Mouse (Mus musculus): Measurements from ENCODE around the gene Cntfr.

Gene Cntfr

DNA sequence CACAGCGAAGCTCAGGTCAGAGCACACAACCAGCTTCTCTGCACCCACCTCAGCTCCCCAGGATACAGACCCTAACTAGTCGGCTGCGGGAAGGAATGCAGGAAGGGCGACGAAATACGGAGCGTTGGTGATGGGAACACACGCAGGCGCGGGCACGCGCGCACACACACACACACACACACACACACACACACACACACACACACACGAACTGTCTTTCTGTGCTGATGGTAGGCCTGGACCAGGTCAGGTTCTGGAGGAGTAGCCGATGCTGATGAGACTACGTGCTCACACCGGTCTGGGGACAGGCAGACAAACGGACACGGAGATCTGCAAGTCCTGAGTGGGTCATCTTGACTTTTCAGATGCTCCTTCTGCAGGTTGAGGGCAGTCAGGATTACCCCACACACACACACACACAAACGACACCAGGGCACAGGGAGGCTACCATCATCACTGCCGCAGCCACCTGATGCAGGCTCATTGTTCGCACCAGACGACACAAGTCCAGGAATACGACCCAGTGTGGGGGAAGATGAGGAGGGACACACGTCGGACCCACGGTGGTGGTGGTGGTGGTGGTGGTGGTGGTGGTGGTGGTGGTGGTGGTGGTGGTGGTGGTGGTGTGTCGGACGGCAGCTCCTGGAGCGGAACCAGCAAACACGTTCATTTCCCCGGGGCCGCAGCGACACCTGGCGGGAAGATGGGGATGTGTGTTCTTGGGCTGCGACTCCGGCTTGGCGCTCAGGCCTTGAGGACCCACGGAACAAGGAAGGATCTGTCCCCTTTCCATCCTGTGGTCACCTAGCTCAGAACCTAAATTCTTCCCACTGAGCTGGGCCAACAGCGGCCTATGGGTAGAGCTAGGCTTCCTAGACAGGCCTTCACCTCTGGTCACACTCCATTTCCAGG is at the start of gene Cntfr:
TSS of gene Cntfr (minus strand) at position 160 of the 912 bp plus-strand sequence.
- DNase-seq (ENCODE audit: low read depth, low spot score) = peak; percentile 41

- DNase-seq (ENCODE audit: low read depth, low spot score) = no peak
These were observed 48.1 kb upstream of the Cntfr start for GRCm38 (mm10) chr4:41745021-41745420.

DNA sequence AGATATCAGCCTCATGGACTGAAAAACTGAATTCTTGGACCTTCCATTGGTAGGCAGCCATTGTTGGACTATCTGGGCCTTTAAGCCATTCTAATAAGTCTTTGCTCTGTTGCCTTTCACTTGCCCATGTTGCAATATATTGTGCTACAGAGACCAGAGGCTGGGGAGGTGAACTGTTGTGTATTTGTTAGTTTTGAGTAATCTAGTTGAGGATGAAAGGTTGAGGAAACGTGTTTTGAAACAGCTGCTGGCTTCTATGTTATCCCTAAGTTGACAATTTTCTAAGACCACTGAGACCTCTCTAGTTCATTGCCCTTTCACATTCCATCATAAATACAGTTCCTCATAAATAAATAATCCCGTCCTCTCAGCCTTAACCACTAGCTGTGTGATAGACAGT is 47.2 kb upstream of the Cntfr start:
- no peak for DNase-seq (ENCODE audit: low read depth, low spot score)

DNA sequence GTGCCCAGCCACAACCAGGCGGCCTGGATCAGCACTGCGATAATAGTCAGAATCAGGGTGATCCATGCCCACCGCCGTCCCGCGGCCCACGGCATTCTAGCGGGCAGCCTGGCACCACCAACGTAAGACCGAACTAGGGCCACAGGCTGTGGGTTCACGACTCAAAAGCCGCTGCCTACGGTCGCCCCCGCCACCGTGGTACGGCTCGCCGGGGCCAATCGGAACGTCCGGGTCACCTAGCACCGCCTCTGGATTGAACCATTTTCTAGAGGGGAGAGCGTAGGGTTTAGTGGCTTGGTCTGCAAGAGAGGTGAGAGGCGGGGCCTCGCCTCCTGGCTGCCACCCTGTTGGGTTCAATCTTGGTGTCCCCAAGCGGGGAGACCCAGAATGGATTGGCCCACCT is 44.3 kb upstream of the Cntfr start:
- peak; percentile 94 for DNase-seq (ENCODE audit: low read depth, low spot score)

- peak; percentile 61 for DNase-seq (ENCODE audit: low read depth, low spot score)
These were observed 43.7 kb upstream of the Cntfr start for GRCm38 (mm10) chr4:41740380-41741157.

DNA sequence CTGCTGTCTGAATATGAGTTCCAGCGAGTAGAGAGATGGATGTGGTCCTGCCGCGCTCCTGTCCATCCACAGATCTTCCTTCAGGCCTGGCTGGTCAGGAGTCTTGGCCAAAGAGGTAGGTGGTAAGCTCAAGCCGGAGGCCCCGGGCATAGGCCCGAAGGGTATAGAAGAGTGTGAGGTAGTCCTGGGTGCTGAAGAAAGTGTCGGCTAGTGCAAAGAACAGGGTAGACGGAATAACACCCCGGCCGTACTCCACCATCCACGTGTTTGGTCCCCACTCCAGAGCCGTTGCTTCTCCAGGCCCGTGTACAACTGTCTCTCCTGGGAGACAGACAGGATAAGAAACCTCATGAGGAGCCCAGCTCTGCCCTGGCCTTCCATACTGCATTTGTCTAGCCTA is 42.4 kb upstream of the Cntfr start:
- DNase-seq (ENCODE audit: low read depth, low spot score) = no peak

DNA sequence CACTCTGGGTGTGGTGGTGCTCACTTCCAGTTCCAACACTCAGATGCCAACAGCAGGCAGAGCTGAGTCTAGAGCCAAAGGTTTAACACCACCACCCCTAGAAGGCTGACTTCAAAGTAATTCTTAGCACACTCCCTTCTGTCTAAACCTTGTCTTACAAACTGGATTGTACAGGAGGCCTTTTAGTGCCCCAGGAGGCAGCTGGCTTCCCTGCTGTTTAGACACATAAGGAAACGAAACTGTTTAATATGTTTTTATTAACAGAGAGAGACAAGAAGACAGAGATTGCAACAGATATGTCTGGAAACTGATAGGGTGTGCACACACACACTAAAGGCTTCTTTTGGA is 41.3 kb upstream of the Cntfr start:
- DNase-seq (ENCODE audit: low read depth, low spot score) = no peak

DNA sequence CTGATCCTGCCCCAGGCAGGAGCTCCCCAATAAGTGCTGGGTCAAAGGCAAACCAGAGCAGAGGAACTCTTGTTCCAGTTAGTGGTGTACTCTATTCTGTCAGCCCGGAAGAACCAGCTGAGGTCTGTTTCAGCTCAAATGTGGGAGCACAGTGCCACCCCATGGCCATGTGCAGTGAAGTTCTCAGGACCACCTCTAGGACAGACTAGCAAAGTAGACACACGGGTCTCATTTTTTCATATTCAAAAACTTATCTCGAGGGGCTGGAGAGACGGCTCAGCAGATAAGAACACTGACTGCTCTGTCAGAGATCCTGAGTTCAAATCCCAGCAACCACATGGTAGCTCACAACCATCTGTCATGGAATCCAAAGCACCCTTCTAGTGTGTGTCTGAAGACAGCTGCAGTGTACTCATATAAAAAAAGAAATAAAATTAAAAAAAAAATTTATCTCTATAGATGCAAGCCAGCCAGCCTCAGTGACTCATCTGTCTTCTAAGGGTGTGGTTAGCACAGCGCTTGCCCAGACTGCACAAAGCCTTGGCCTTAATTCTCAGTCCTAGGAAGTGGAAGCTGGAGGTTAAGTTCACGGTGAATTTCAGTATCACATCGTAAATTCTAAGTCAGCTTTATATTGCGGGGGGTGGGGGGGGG is 40.8 kb upstream of the Cntfr start:
- peak; percentile 89 for DNase-seq (ENCODE audit: low read depth, low spot score)

- no peak for DNase-seq (ENCODE audit: low read depth, low spot score)
These were observed 34.3 kb upstream of the Cntfr start, which contains the start of gene Arid3c for GRCm38 (mm10) chr4:41731052-41731765. Arid3c (minus strand) TSS chr4:41731142.

GRCm38 (mm10) chr4:41726826-41727621 is 30.1 kb upstream of the Cntfr start:
- DNase-seq (ENCODE audit: low read depth, low spot score) = no peak

GRCm38 (mm10) chr4:41722918-41723351 is 26.0 kb upstream of the Cntfr start, which contains the start of gene Dctn3:
Dctn3 (minus strand) TSS chr4:41723170.
- DNase-seq (ENCODE audit: low read depth, low spot score) = peak; percentile 98

DNA sequence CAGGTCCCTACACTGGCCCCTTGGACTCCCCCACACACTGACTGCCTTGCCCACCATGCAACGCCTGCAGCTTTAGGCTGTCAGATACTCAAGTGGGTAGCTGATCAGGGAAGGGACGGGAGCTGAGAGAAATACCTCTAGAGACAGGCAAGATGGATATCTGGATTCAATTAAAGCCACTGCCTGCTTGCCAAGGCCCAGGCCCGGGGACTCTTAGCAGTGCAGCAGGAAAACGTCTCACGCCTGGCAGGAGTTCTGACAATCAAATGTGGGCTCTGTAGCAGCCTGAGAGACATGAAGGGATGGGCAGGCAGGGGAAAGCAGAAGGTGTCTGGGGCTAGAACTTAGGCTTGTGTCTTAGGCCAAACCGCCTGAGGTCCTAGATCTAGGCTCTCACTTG is 19.9 kb upstream of the Cntfr start:
- no peak for DNase-seq (ENCODE audit: low read depth, low spot score)

GRCm38 (mm10) chr4:41715596-41715995 is 18.7 kb upstream of the Cntfr start:
- peak; percentile 74 for DNase-seq (ENCODE audit: low read depth, low spot score)

- no peak for DNase-seq (ENCODE audit: low read depth, low spot score)
These were observed 18.2 kb upstream of the Cntfr start for GRCm38 (mm10) chr4:41715082-41715481.

GRCm38 (mm10) chr4:41714276-41714675 is 17.4 kb upstream of the Cntfr start:
- peak; percentile 88 for DNase-seq (ENCODE audit: low read depth, low spot score)

GRCm38 (mm10) chr4:41713197-41714067 is 16.5 kb upstream of the Cntfr start, which contains the start of gene Rpp25l:
Rpp25l (minus strand) TSS chr4:41713534.
- peak; percentile 77 for DNase-seq (ENCODE audit: low read depth, low spot score)

DNA sequence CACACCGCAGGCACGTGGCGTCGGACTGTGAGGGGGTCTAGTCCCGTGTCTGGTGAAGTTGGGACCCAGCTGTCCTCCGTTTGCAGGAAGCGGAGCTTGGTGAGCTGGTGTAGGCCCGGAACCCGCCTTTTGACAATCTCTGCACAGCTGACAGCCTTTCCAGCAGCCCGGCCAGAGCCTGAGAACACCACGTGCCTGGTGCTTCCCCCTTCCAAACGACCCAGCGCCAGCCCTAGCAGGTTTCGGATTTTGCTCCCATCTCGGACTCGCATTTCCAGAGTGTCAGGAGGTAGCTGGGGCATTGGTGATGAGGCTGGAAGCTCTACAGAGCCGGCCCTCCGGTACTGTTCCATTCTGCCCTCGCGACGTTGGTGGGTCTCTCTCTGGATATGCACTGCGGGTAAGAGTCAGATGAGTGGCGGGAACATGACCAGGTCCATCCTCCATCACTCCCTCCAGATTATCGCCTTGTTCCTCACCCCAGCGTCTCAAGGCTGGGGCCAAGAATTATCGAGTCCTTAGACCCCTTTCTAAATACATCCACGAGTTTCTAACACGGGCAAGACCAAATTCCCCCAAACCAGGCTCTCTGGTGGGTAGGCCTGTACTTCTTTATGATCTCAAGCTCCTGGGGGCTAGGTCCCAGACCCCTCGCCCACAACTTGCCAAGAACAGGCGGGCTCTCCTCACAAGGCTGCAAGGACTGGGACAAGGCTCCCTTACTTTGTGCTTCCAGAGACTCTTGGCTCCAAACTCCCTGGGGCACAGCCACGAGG is 15.7 kb upstream of the Cntfr start:
- DNase-seq (ENCODE audit: low read depth, low spot score) = no peak

- DNase-seq (ENCODE audit: low read depth, low spot score) = no peak
These were observed 15.0 kb upstream of the Cntfr start for GRCm38 (mm10) chr4:41711705-41712375.
